Mouse (Mus musculus) left cerebral cortex, postnatal 36 days (tissue): Measurements from ENCODE around the gene Lama4. TPM values are rescaled to one million over a fixed set of nuclear protein-coding genes. Genes with fewer than 3 reads are reported as not detected.

Source experiments
- DNase-seq, 2 experiments: peaks; one replicate each; pipeline ENCODE4 v3.0.0; 2021 to 2022; ENCODE audit warnings: low spot score in 2 of 2, mixed read lengths in 1 of 2
- intact Hi-C: fragments of 180-260 bp; cut with DNase I; formaldehyde crosslinking; loops from one replicate; pipeline ENCODE4 v1.15.1; 2025
- total RNA-seq, 2 experiments: library from RNA; stranded (reverse); gene quantifications; 2 replicates each; pipeline ENCODE4 v1.2.3; 2021

The Lama4 gene
- 10 to 100 TPM; 10.1 to 13.0 TPM for total RNA-seq

DNA sequence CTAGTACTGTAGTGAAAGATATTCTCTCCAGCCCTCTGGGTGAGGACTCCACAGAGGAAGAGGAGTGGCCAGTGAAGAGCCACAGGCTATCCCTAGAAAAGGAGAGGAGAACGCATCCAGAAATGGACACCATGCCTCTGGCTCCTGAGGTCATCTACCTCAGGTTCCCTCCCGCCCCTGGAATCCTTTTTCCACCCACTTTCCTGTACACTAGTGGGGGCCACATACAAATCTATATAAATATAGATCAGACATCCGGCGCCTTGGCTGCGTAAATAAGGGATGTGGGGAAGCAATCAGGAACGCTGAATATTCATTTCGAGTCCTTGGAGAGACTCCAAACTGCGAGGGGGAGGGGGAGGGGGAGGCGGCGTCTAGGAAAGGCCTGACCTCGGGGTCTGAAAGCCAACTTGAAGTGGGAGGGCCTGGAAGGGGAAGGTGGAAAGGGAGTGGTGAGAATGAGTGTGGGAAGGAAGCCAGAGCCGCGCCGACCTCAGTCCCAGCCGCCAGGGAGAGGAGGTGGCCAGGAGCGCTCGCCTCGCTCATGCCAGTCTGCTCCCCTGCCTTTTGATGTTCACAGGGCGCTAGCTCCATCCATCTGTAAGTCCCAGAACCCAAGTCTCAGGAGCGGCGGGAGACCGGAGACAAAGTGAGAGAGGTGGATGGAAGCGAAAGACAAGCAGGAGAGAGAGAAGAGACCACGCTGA lies at the start of gene Lama4:
Gene Lama4, plus strand, starts transcription at position 441 of the 707 bp plus-strand sequence.
- intact Hi-C loops: no loop called here
- peak; percentile 30 to 40 for DNase-seq

DNA sequence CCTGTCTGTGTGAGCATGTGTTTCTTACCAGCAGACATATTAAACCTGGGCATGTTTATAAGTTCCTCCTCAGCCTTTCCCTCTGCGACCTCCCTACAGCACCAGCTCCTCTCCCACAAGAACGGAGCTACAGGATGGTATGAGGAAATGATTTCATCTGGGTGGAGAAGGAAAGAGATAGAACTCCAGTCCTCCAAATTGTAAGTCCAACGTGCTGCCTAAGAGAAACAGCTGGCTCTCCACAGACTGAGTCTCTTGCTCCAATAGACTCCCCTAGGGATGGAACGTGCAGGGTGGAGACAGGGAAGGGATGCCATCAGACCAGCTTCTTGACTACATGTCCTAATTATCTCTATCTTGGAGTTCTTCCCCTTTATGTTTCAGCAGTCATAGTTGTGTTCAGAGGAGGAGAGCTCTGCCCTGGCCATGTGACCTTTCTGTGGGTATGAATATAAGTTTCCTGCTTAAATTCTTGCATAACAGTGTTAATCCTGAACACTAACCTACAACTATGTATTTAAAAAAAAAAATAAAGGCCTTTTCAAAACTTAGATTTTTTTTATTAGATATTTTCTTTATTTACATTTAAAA lies 49.2 kb upstream of the Lama4 start:
- intact Hi-C loops: no loop called here
- DNase-seq: no peak

DNA sequence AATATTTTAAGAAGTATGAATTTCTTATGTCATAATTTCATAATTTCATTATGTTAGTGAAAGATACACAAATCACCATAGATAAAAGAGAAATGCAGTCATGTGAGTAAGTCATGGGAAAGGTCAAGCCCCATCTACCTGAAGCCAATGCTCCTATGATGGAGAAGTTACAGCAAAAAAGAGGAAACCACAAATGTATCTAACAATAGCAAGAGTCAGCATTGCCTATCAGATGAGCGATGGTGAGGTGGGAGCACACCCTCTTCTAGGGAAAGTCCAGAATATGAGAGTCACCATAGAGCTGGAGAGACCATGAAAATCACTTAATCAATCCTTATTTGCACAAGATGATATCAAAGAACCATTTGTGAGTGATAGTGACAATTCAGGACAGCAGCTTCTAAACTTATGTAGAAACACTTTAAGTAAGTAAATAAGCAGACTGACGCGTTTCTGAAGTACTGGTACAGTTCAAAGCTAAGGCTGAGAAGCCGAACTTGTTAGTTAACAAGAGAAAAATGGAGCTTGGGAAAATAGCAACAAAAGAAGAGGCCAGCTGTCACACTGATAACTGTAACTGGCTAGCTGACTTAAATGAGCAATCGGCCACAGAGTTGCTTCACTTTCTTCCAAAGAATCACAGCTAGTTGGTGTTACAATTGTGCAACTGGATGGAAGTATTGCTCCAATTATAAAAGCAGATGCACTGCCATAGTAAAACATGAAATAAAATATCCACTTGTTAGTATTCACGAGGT lies 36.2 kb upstream of the Lama4 start:
- intact Hi-C loops: no loop called here
- no peak for DNase-seq

DNA sequence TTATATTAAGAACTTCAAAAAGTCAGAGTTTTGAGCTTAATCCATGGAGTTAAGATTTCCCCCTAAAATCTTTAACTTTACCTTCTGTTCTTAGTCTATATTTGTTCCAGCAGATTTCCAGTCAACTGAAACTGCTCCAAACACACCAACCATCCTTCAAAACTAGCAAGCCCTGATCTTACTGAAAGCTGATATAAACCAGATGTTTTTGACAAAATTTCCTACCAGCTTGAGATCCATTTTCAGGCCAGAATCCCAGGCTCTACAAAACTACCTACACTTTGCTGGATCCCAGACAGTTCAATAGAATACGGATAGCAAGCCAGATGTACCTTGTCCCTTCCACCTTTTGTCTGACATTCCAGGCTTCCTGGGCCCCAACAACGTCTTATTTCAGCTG lies 20.6 kb upstream of the Lama4 start:
- no peak for DNase-seq
- intact Hi-C loops: no loop called here

DNA sequence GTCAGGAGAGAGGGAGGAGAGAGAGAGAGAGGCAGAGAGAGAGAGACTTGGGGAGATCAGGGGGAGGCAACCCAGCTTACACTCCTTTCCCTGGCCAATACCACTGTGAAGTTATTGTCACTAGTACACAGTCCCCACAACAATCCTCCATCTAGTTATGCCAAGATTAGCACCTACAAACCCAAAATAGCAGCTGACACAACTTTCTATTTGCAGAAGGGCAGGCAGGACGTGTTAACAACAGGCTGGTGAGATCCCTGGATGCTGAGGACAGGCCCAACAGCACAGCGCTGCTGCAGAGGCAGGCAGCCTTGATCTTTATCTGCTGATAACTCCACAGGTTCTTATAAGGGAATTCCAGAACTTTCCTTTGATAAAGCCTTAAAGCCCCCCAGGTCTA lies 3.4 kb upstream of the Lama4 start:
- intact Hi-C loops: no loop called here
- no peak for DNase-seq

DNA sequence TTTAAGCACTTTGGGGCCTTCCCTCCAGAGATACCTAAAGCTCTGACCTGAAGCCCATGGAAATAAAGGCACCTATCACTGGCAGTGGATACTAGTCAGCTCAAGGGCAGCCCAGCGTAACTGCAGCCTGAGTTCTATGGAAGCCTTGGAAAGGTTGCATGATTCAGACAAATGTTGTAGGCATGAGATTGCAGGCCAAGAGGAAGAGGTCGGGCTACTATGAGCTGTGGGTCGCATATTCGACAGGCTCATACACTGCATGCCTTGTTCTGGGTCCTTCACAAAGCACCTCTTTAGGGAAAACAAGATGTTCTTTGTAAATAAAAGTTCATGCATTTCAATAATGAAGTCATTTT lies 618 bp upstream of the Lama4 start:
- intact Hi-C loops: no loop called here
- DNase-seq: no peak

DNA sequence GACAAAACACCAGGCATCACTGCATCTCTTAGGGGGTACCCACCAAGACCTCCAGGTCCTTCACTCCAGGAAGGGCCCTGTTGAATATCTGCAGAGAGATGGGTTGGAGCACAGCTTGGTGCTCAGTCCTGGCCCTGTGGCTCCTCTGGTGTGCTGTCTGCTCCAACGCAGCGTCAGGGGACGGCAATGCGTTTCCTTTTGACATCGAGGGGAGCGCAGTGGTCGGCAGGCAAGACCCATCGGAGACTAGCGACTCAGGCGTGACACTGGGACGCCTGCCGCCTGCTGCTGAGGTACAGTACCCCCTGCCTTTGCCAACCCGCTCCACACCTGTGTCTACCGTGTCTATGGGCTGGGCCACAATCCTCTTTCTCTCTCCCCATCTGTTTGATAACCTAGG lies 542 bp downstream of the Lama4 start:
- intact Hi-C loops: no loop called here
- DNase-seq: no peak

DNA sequence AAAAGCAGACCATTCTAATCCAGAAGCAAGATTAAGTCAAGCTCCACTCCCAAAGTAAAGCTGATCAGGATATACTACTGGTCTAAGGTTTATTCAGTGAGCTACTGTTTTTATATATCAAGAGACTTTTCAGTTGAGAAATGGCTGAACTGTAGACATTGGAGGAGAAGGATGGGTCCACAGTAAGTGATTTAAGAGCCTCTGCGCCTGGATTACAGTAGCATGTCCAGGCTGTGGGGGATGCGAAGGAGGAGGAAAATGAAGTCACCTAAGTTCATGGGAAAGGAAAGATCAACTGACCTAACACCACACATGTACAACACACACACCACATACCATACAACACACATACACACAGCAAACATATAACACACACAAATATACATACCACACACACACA lies 1.3 kb downstream of the Lama4 start:
- intact Hi-C loops: no loop called here
- DNase-seq: no peak

DNA sequence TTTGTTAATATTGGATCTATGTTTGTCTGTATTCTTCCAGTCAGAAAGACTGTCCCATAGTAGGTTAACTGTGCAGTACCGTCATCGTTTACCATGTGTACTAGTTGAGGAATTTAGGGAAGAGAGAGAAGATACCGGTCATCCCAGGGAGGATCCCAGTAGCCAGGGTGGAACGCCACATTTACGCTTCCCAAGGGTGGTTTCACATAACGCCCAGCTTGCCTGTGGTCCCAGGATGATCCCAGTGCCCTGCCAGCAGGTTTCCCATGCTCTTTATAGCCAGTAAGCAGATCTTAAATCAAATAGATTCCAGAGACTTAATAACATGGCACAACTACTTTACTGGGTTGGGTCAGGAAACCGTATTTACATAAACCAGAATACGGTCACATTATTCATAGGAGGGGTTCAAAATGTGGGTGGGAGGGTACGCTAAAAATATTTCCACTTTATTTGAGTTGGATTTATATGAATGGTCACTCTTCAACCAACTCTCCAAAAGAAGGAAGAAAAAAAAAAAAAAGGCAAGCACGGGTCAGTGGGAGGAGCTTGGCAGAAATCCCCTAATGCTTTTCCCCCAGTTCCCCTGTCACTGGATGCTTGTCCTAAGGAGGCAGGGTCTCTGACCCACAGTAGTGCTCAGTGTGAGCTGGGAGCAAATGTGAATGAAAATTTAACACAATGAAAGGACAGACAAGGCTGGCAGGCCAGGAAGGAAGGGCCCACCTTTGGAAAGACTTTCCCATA lies 3.2 kb downstream of the Lama4 start:
- no peak for DNase-seq
- intact Hi-C loops: no loop called here

DNA sequence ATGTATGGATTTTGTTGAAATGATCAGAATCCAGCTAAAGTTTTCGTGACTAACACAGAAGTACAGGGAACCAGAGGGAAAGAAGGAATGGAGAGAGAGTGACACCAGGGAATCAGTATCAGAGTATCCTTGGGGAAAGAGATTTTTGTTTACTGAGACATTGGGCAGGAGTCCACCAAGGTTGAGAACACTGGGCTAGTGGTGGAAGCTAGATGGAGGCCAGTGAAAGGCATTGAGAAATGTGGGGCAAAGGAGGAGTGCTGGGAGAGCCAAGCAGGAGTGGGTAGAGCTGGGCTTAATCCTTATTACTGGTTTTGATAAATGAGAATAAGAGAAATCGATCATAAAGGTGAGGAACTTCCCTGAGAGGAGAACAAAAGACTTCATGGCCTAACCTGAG lies 4.2 kb downstream of the Lama4 start:
- intact Hi-C loops: no loop called here
- DNase-seq: no peak

DNA sequence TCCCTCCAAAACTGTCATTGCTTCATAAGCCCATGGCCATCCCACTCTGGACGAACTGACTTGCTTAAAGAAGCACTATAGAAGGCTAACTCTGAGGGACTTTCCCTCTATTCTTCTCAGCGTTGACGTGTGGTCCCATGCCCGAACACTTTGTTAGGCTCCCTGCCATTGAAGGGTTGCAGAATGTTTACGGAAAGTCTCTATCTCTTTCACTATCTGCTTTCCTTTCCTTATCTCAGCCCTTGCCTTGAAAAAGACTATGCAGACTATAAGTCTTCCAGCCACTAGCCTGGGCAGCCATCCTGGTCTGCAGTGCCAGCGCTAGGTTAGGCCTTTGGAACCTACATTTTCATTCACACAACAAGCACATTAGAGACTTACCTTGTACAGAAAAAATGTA lies 4.7 kb downstream of the Lama4 start:
- intact Hi-C loops: no loop called here
- no peak for DNase-seq

DNA sequence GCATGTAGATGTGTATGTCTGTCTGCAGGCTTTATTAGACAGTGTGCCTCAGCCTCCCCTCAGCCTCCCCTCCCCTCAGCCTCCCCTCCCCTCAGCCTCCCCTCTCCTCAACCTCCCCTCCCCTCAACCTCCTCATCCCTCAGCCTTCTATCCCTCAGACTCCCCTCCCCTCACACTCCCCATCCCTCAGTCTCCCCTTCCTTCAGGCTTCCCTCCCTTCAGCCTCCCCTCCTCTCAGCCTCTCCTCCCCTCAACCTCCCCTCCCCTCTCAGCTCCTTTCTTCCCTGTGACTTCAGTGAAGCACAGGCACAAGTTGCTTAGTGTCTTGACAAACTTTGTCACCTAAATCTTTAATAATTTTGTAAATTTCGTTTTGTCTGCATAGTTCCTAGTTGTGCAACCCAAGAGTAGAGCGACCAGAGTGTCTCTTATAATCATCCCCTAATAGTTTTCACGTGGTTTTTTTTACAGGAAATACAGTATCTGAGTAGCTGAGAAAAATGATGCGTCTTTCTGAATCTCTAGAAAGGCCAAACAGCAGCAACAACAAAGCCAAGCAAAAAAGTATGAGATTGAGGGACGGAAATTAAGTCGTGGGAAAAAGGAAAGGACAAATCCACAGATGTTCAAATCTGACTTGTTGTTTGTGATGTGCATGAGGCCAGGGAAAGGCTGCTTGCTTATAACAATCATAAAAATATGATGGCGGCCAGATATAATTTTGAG lies 7.1 kb downstream of the Lama4 start:
- intact Hi-C loops: no loop called here
- no peak for DNase-seq

DNA sequence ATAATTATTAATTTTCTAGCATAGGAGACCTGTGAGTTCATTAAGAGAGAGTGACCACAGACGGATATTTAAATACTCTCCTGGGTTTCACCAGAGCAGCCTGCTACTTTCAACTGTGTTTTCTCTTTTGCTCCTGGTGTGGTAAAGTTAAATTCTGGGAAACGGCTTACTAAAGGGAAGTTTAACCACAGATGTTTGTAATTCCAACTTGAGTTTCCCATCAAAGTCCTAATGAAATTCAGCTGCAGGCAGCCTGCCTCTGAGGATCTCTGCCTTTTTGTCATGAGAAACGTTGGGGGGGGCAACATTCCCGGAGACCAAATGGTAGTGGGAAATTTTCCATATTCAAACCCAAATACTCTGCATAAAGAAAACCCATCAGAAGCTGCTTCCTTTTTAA lies 7.7 kb downstream of the Lama4 start:
- intact Hi-C loops: no loop called here
- DNase-seq: no peak

DNA sequence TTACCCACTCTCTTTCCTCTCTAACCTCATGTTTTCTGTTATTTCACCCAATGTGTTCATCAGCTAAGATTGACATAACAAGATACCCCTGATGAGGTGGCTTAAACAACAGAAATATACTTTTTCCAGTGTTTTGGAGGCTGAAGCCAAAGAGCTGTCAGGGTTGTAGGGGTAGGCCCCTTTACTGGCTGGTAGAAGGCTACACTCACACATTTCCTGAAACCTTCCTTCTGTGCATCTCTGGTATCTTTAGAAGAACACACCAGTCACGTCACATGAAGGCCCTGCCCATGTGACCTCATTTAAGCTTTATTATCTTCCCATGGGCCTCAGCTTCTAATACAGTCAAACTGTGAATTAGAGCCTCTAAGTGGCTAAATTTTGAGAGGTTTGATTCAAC lies 12.9 kb downstream of the Lama4 start:
- DNase-seq: no peak
- intact Hi-C loops: no loop called here

DNA sequence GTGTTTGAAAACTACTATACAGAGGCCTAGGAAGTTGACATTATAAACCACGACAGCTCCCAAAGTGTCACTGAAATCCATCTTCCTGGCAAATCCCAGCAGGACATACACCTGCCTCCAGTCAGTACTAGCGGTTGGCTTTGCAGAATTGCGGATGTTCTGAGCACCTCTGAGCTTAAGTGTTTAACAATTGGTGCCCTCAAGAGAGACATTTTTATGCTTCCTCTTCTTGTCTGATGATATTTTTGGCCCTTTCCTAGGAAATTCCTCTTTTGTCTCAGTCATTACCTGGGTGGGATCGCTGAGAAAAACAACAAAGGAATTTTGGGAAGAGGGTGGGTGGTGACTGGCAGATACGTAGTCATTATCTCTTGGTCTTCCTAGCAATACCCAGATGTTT lies 14.4 kb downstream of the Lama4 start:
- no peak for DNase-seq
- intact Hi-C loops: no loop called here

DNA sequence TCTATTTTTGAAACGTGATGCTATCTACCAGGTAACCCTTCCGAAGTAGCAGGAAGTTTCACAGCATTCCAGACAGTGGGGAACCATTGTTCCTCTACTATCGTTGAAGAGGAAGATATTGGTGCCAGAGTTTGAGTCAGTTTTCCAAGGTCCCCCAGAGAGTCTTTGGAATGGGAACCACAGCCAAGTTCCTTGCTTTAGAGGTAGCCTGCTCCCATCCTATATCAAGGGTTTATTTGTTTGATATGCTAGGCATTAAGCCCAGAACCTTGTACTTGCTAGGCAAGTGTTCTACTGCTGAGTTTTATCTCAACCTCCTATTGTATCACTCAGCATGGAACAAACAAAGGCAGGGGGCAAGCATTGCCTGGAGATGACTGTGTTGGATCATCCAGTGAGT lies 15.7 kb downstream of the Lama4 start:
- intact Hi-C loops: no loop called here
- DNase-seq: no peak

DNA sequence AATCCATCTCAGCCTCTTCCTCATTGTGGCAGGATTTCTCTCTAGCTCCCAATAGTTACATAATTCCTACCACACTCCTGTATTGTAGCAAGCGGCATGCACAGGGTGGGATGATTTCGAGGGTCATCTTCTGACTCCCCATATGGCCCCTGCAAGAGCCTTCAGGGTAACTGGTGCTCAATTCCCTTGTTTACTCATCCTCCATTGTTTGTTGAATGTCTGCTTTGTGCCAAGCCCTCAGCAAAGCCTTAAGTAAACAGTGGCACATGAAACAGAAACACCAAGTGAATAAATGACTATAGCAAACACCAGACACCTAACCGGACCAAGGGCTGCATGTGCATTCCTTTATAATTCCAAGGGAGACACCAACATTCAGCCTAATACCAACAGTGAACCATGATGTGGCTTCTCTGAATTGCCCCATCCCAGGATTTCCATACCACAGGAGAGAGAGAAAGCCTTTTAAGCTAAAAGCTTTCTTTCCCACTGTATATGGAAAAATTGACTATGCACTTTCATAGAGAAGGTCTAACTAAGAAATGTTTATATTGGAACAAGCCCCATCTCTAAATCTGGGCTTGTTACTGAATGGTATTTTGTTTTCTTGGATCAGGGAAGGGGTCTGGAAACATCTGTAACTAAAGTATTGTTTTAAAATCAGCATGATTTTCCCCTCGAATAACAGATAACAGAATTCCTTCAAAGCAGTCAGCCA lies 19.2 kb downstream of the Lama4 start:
- DNase-seq: no peak
- intact Hi-C loops: no loop called here

DNA sequence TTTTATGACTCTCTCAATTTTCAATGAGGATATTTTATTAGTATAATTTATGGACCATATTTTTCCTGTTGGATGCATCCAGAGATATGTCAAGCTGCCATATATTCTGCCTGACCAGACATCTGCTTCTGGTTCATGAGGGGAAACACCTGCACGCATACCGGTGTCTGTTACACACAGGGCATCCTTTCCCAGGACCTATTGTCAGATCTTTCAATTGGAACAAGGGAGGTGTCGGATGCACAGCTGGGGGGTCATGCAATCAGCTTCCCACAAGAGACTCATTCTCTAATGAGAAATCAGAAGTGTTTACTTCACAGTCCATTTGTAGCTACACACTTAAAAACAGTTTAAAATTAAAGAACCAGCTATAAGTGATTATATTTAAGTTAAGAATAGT lies 20.7 kb downstream of the Lama4 start:
- no peak for DNase-seq
- intact Hi-C loops: no loop called here

DNA sequence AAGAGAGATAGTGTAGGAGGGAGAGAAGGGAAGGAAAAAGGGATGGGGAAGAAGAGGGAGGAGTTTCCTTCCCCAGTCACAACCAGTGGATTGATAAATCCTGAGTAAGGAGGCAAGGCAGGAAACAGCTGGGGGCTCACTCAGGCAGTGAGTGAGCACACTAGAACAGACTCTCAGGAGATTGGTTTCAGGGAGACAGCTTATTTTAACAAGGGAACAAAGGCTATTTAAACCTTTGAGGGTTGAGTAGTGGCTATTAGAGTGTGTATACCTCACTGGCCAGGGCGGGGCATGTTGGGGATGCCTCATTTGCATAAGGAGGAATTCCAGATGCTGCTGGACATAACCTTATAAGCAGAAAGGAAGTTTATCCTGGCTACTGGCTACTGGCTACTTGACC lies 27.5 kb downstream of the Lama4 start:
- intact Hi-C loops: no loop called here
- DNase-seq: no peak
